Mouse (Mus musculus) kidney, postnatal 0 days (tissue): ENCODE data around the gene Raly. TPM values are rescaled to one million over a fixed set of nuclear protein-coding genes. Genes with fewer than 3 reads are reported as not detected.

Experiments used
- ATAC-seq: fragments of 200-750 bp; cut with Nextera tagmentation; replicated peaks from 2 replicates; pipeline ENCODE4 v1.8.0; 2017; ENCODE audit warnings: low read depth, moderate number of reproducible peaks, moderate TSS enrichment, moderate library complexity; ENCODE audit not compliant: low FRiP score
- DNase-seq: peaks from one replicate; pipeline ENCODE4 v3.0.0-alpha.2; 2016; ENCODE audit warnings: low spot score
- H3K27ac ChIP-seq: fragments of 300-500 bp; sonication (generic); 2 replicates; pipeline ENCODE4 v1.5.1; 2014; ENCODE audit warnings: mild to moderate bottlenecking
- H3K27me3 ChIP-seq: fragments of 300-500 bp; sonication (generic); 2 replicates; pipeline ENCODE4 v1.6.1; 2014; ENCODE audit warnings: low read length, mixed read lengths; ENCODE audit not compliant: insufficient read depth
- H3K36me3 ChIP-seq: fragments of 300-500 bp; sonication (generic); 2 replicates; pipeline ENCODE4 v1.6.1; 2014; ENCODE audit warnings: low read length, mixed read lengths; ENCODE audit not compliant: insufficient read depth
- H3K4me1 ChIP-seq: fragments of 300-500 bp; sonication (generic); replicated peaks from 2 replicates; pipeline ENCODE4 v1.6.1; 2014; ENCODE audit warnings: antibody characterized with exemption, low read length, mixed read lengths; ENCODE audit not compliant: insufficient read depth
- H3K4me2 ChIP-seq: fragments of 300-500 bp; sonication (generic); 2 replicates; pipeline ENCODE4 v1.6.1; 2014; ENCODE audit warnings: mild to moderate bottlenecking, low read length, moderate library complexity, mixed read lengths
- H3K4me3 ChIP-seq: fragments of 300-500 bp; sonication (generic); replicated peaks from 2 replicates; pipeline ENCODE4 v1.5.1; 2014; ENCODE audit warnings: low read depth, low read length
- H3K9ac ChIP-seq: fragments of 300-500 bp; sonication (generic); 2 replicates; pipeline ENCODE4 v1.6.1; 2014; ENCODE audit warnings: low read depth, low read length
- H3K9me3 ChIP-seq: fragments of 300-500 bp; sonication (generic); replicated peaks from 2 replicates; pipeline ENCODE4 v1.6.1; 2016; ENCODE audit warnings: low read length, inconsistent platforms, mixed read lengths
- CTCF ChIP-seq: IDR thresholded peaks from 2 replicates; pipeline ENCODE4 v1.5.1; 2016; ENCODE audit warnings: antibody characterized with exemption, low read depth, mild to moderate bottlenecking, moderate library complexity
- WGBS: fragments of 180-500 bp; shearing (Covaris S2); extraction: QIAGEN DNeasy Blood & Tissue Kit; methylation state at CpG from one replicate; pipeline ENCODE4 v1.1.7; 2014; 5-methylcytosine and 5-hydroxymethylcytosine counted together
- polyA plus RNA-seq: library from polyadenylated mRNA; unstranded; fragments of >200 nt; fragmentation: Nextera tagmentation; extraction: Ambion mirVana; gene quantifications from 2 replicates; pipeline ENCODE4 v1.2.1, GENCODE M21; 2015

Gene Raly
- polyA plus RNA-seq, 1 experiment from 2014 or later = 31.6 TPM

DNA sequence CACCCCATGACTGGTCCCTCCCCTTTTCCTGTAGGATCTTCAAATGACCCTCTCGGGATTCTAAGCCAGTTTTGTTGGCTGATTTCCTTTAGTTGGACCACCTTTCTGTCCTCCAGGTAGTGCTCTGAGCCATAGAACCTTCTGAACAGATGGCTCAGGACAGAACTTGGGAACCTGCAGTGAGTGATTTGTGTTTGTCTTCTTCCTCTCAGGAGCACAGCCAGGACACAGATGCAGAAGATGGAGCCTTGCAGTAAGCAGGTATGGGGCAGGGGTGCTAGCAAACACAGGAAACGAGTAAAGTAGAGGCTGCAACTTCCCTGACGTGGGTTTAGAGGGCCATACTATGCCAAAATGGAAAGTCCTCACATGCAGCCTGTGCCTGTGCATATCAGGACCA is 74.8 kb downstream of the Raly start:
- Histone ChIP-seq H3K9me3 (no peaks in the 10 kb centered on the region), H3K36me3 (peaks cover 58% of the 10 kb centered on the region), H3K9ac (no peak overlapping the region), H3K4me2 (no peak overlapping the region), H3K4me3 (no peak overlapping the region), H3K4me1 (no peaks in the 10 kb centered on the region), H3K27ac (no peak overlapping the region), H3K27me3 (no peaks in the 10 kb centered on the region)
- no peak for TF ChIP-seq CTCF
- DNase-seq = no peak
- 70% methylated on average over 3 of the region's 3 CpGs for WGBS
- ATAC-seq = no peak

DNA sequence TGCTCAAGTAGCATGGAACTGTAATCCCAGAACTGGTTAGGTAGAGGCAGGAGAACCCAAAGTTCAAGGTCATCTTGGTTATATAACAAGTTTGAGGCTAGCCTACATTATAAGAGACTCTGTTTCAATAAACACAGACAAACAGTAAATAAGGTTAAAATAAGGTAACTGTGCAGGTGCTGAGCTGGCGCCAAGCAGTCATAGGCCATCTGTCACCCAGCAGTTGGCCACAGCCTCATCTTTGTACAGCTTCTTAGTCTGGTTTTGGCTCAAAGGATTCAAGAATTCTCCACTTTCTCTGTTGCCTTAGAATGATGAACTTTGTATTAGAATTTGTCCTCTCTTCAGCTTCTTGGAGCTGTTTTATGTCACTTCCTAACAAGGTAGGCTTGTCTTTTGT is 77.2 kb downstream of the Raly start:
- no peak for ATAC-seq
- Histone ChIP-seq H3K4me3 (no peak overlapping the region), H3K9ac (no peak overlapping the region), H3K27me3 (no peaks in the 10 kb centered on the region), H3K9me3 (no peaks in the 10 kb centered on the region), H3K36me3 (peaks cover 55% of the 10 kb centered on the region), H3K4me2 (no peak overlapping the region), H3K27ac (no peak overlapping the region), H3K4me1 (no peaks in the 10 kb centered on the region)
- no peak for TF ChIP-seq CTCF
- WGBS = 88% methylated on average over 1 of the region's 1 CpGs
- DNase-seq = no peak

DNA sequence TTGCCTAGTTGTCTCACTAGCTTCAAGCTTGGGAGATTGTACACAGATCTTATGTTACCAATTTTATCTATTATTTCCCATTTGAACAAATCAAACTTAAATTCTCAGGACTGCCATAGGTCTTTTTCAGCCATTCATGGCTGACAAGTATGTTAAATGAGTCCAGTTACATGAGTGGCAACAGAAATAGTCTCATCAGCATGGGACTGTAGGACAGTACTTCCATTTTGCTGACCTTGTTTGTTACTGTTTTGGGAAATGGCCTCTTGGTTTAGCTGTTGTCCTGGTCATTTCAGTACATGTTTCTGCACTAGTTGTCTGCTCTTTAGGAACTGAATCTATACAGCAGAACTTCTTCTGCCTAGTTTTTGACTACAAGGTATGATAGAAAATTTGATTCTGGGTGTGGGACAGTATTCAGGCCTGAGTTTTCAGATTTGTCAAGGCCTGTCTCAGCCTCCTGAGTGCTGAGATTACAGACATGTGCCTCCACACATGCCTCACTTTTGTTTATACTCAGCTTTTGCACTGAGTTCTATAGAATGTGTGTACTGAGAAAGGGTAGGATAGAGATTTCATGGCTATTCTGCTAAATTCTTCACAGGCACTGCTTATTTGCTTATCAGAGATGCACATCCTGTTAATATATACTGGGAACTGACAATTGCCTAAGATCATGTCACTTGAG is 79.2 kb downstream of the Raly start:
- Histone ChIP-seq H3K36me3 (peaks cover 38% of the 10 kb centered on the region), H3K9ac (no peak overlapping the region)
- TF ChIP-seq CTCF = no peak

DNA sequence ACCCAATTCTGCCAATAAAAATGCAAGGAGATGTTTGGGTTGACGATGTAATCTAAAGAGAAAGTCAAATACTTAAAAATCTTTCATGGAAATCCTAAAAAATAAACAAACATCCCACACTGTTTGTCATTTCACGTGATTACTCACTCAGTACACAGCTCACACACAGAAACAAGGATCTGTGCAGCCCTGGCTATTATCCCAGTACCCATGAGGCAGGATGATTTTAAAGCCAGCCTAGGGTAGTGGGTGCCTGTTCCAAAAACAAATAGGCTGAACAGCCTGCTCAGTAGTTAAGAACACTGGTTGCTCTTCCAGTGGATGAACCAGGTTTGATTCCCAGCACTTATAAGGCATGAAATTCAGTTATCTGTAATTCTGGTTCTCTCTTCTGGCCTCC is 85.7 kb downstream of the Raly start:
- H3K4me1 ChIP-seq = no peaks in the 10 kb centered on the region
- no peak for ATAC-seq
- no peak for DNase-seq

More for the DNA sequence above, 79.2 kb downstream of the Raly start:
- Histone ChIP-seq H3K4me1 (no peaks in the 10 kb centered on the region), H3K9me3 (no peaks in the 10 kb centered on the region), H3K4me3 (no peak overlapping the region), H3K4me2 (no peak overlapping the region), H3K27ac (no peak overlapping the region), H3K27me3 (no peaks in the 10 kb centered on the region)
- ATAC-seq (no peak), DNase-seq (no peak)

DNA sequence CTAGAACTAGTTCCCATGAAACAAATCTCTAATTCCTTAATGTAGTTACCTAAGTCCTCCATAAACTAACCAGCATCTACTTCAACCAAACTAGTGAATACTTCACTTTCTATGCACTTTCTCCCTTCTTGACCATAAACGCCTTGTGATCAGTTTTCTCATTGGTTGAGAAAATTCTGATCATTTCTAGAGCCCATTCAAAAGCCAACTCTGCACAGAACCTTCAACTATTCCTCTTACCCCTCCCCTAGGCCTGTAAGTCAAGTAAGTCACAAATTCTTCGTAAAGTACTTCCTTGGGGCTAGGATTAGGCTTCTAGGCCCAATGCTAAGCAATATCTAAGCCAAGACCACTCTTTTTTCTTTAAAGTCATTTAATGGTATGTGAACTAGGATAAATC is 100.7 kb downstream of the Raly start:
- ATAC-seq = no peak

More for the DNA sequence above, 85.7 kb downstream of the Raly start:
- H3K4me3 ChIP-seq = no peak overlapping the region
- H3K27ac ChIP-seq = no peak overlapping the region
- no peak overlapping the region for H3K9ac ChIP-seq
- TF ChIP-seq CTCF = no peak
- no peaks in the 10 kb centered on the region for H3K27me3 ChIP-seq
- peaks cover 22% of the 10 kb centered on the region; the same call in 1 of the 2 replicates for H3K36me3 ChIP-seq
- 81% methylated on average over 2 of the region's 2 CpGs for WGBS
- H3K9me3 ChIP-seq = no peaks in the 10 kb centered on the region
- H3K4me2 ChIP-seq = no peak overlapping the region

DNA sequence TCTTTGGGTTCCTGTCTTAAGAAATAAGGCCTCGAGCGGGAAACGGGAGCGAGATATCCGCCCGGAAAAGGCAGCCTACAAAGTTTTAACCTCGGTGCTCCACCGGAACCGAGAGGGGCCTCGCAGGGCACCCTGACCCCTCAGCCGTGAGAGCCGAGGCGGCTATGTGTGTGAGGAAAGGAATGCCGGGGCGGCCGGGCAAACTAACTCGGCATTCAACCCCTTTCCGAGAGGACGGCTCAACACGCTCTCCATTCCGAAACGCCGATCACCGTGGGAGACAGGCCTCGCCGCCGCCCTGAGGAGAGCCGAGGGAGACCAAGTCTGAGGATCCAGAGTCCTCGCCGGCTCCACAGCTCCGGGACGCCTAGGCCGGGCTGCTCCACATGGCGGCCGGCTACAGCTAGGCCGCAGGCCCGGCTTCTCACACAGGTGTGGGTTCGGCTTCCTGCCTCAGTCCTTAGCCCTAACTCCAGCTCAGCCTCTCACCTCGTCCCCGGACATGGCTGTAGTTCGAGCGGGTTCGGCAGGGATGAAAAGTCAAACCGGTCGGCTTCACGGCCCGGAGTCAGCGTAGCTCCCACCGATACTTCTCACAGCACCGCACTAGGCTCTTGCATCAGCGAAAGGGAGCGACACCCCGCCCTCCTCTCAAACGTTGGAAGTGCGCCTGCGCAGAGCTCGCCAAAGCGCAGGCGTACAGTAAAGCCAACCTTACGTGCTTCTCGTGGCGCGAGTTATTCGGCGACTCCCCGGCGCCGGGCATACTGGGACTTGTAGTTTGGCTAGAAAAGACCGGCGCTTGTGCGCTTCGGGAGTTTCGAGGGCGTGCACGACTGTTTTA is 101.5 kb downstream of the Raly start, which contains the start of gene Eif2s2:
Gene Eif2s2, minus strand, starts transcription at position 735 of the 844 bp plus-strand sequence.
- ATAC-seq (peak; percentile 93), DNase-seq (peak; percentile 99)
- under 1% methylated on average over 75 of the region's 75 CpGs for WGBS
- TF ChIP-seq CTCF = no peak
- no peaks in the 10 kb centered on the region for H3K27me3 ChIP-seq
- peaks cover 4% of the 10 kb centered on the region; the same call in 1 of the 2 replicates for H3K36me3 ChIP-seq
- peak within 1 kb of the TSS; percentile 91 for H3K9ac ChIP-seq
- no peaks in the 10 kb centered on the region for H3K9me3 ChIP-seq
- peak within 1 kb of the TSS; percentile 86 for H3K4me3 ChIP-seq
- peak within 1 kb of the TSS; percentile 91 for H3K27ac ChIP-seq
- H3K4me2 ChIP-seq = peak within 1 kb of the TSS; percentile 64
- 0 out of 2 replicates have a peak, but pooled peaks cover 6% of the 10 kb centered on the region for H3K4me1 ChIP-seq

More for the DNA sequence above, 100.7 kb downstream of the Raly start:
- Histone ChIP-seq H3K36me3 (peaks cover 11% of the 10 kb centered on the region; the same call in 1 of the 2 replicates), H3K27ac (peak overlapping the region; percentile 91; the same call in 1 of the 2 replicates), H3K4me1 (0 out of 2 replicates have a peak, but pooled peaks cover 6% of the 10 kb centered on the region), H3K27me3 (no peaks in the 10 kb centered on the region), H3K4me3 (peak overlapping the region; percentile 86), H3K4me2 (peak overlapping the region; percentile 64), H3K9me3 (no peaks in the 10 kb centered on the region), H3K9ac (peak overlapping the region; percentile 91)
- WGBS = 9% methylated on average over 2 of the region's 2 CpGs
- DNase-seq = peak; percentile 31
- TF ChIP-seq CTCF = no peak
